Mouse (Mus musculus) liver, embryonic 14.5 days (tissue): ENCODE results near the gene Mettl14.

Experiments used
- CTCF ChIP-seq: IDR thresholded peaks from 2 replicates; pipeline ENCODE4 v1.5.1; 2016; ENCODE audit warnings: antibody characterized with exemption, low read depth, control low read depth
- EP300 ChIP-seq: IDR thresholded peaks from 2 replicates; pipeline ENCODE4 v1.6.1; 2016; ENCODE audit warnings: antibody characterized with exemption, low read depth

GRCm38 (mm10) chr3:123353183-123353582 lies 32.7 kb downstream of the Mettl14 start:
- TF ChIP-seq CTCF = peak; percentile 46; the same call in 1 of the 2 replicates
- TF ChIP-seq EP300 = no peak
